Mouse (Mus musculus) heart, embryonic 12.5 days (tissue): ENCODE measurements at regions not wholly inside any gene's neighbourhood (a gene's known extent, or its start where the extent isn't known, plus 50 kb on each side); places are given as distances from the start of the nearest gene placed in this dataset.
"Not testable (repeated sequence)": the region's sequence is repeated elsewhere in the genome, so short reads cannot be mapped to it uniquely, and the experiment has no call there.

ENCODE experiments used
- ATAC-seq: fragments of 200-750 bp; cut with Nextera tagmentation; 2 replicates; pipeline ENCODE4 v1.8.0; 2017; ENCODE audit warnings: moderate TSS enrichment, moderate library complexity; ENCODE audit not compliant: insufficient number of reproducible peaks, low FRiP score
- H3K27ac ChIP-seq: fragments of 300-500 bp; sonication (generic); 2 replicates; pipeline ENCODE4 v1.5.1; 2016; ENCODE audit warnings: mild to moderate bottlenecking, moderate library complexity; ENCODE audit not compliant: poor library complexity, severe bottlenecking
- H3K27me3 ChIP-seq: fragments of 300-500 bp; sonication (generic); replicated peaks from 2 replicates; pipeline ENCODE4 v1.6.1; 2016; ENCODE audit warnings: mild to moderate bottlenecking, moderate library complexity
- H3K36me3 ChIP-seq: fragments of 300-500 bp; sonication (generic); 2 replicates; pipeline ENCODE4 v1.6.1; 2016; ENCODE audit warnings: mild to moderate bottlenecking, moderate library complexity
- H3K4me1 ChIP-seq: fragments of 300-500 bp; sonication (generic); replicated peaks from 2 replicates; pipeline ENCODE4 v1.6.1; 2016; ENCODE audit warnings: mild to moderate bottlenecking
- H3K4me2 ChIP-seq: fragments of 300-500 bp; sonication (generic); 2 replicates; pipeline ENCODE4 v1.6.1; 2016; ENCODE audit warnings: mild to moderate bottlenecking, moderate library complexity
- H3K4me3 ChIP-seq: fragments of 300-500 bp; sonication (generic); 2 replicates; pipeline ENCODE4 v1.5.1; 2016; ENCODE audit warnings: mild to moderate bottlenecking
- H3K9ac ChIP-seq: fragments of 300-500 bp; sonication (generic); 2 replicates; pipeline ENCODE4 v1.6.1; 2016; ENCODE audit warnings: mild to moderate bottlenecking, moderate library complexity
- H3K9me3 ChIP-seq: fragments of 300-500 bp; sonication (generic); replicated peaks from 2 replicates; pipeline ENCODE4 v1.6.1; 2016; ENCODE audit warnings: mild to moderate bottlenecking, moderate library complexity
- WGBS: fragments of 180-500 bp; shearing (Covaris S2); methylation state at CpG from one replicate; pipeline ENCODE4 v1.1.7; 2016; 5-methylcytosine and 5-hydroxymethylcytosine counted together

- 85% methylated on average over 7 of the region's 7 CpGs for WGBS
- Histone ChIP-seq H3K27me3 (no peaks in the 10 kb centered on the region), H3K27ac (no peak overlapping the region), H3K4me1 (no peaks in the 10 kb centered on the region), H3K4me3 (no peak overlapping the region), H3K4me2 (no peak overlapping the region), H3K36me3 (no peaks in the 10 kb centered on the region), H3K9me3 (peaks cover 23% of the 10 kb centered on the region), H3K9ac (no peak overlapping the region)
- ATAC-seq = no peak
Observed at GRCm38 (mm10) chr6:37785741-37786140, 84.9 kb upstream of the Trim24 start.

GRCm38 (mm10) chr6:37787858-37788257 is 82.8 kb upstream of the Trim24 start:
- not testable (repeated sequence) for H3K4me1 ChIP-seq, ATAC-seq, H3K9ac ChIP-seq, H3K36me3 ChIP-seq, H3K27ac ChIP-seq, H3K27me3 ChIP-seq, H3K4me3 ChIP-seq, H3K4me2 ChIP-seq
- H3K9me3 ChIP-seq = peaks cover 19% of the 10 kb centered on the region
- WGBS = 64% methylated on average over 4 of the region's 8 CpGs

GRCm38 (mm10) chr6:37790878-37791277 is 79.7 kb upstream of the Trim24 start:
- no peak for ATAC-seq
- WGBS = 74% methylated on average over 1 of the region's 1 CpGs

GRCm38 (mm10) chr6:37794211-37794610 is 76.4 kb upstream of the Trim24 start:
- H3K27ac ChIP-seq = no peak overlapping the region
- 65% methylated on average over 4 of the region's 4 CpGs for WGBS
- H3K27me3 ChIP-seq = no peaks in the 10 kb centered on the region
- no peaks in the 10 kb centered on the region for H3K36me3 ChIP-seq
- no peak overlapping the region for H3K4me3 ChIP-seq
- no peak overlapping the region for H3K4me2 ChIP-seq
- no peaks in the 10 kb centered on the region for H3K4me1 ChIP-seq
- no peak overlapping the region for H3K9ac ChIP-seq
- H3K9me3 ChIP-seq = peaks cover 6% of the 10 kb centered on the region
- ATAC-seq = no peak

More at GRCm38 (mm10) chr6:37790878-37791277, 79.7 kb upstream of the Trim24 start:
- Histone ChIP-seq H3K4me3 (no peak overlapping the region), H3K9ac (no peak overlapping the region), H3K4me1 (no peaks in the 10 kb centered on the region), H3K9me3 (peaks cover 3% of the 10 kb centered on the region), H3K4me2 (no peak overlapping the region), H3K27me3 (no peaks in the 10 kb centered on the region), H3K27ac (no peak overlapping the region), H3K36me3 (no peaks in the 10 kb centered on the region)

GRCm38 (mm10) chr6:37795001-37795400 is 75.6 kb upstream of the Trim24 start:
- Histone ChIP-seq H3K9me3 (peaks cover 6% of the 10 kb centered on the region), H3K27ac (no peak overlapping the region), H3K27me3 (no peaks in the 10 kb centered on the region), H3K4me3 (no peak overlapping the region), H3K4me2 (no peak overlapping the region), H3K4me1 (no peaks in the 10 kb centered on the region), H3K36me3 (no peaks in the 10 kb centered on the region), H3K9ac (no peak overlapping the region)
- no peak for ATAC-seq

- Histone ChIP-seq H3K9ac (no peak overlapping the region), H3K36me3 (no peaks in the 10 kb centered on the region), H3K4me2 (no peak overlapping the region), H3K4me1 (no peaks in the 10 kb centered on the region), H3K27ac (no peak overlapping the region), H3K9me3 (peaks cover 14% of the 10 kb centered on the region), H3K27me3 (no peaks in the 10 kb centered on the region), H3K4me3 (no peak overlapping the region)
- 87% methylated on average over 5 of the region's 5 CpGs for WGBS
- no peak for ATAC-seq
Observed at GRCm38 (mm10) chr6:37803231-37803630, 67.4 kb upstream of the Trim24 start.

GRCm38 (mm10) chr6:37805896-37806295 is 64.7 kb upstream of the Trim24 start:
- not testable (repeated sequence) for H3K36me3 ChIP-seq, H3K27me3 ChIP-seq, ATAC-seq, H3K4me1 ChIP-seq, H3K9ac ChIP-seq, H3K4me2 ChIP-seq, H3K4me3 ChIP-seq, H3K9me3 ChIP-seq, H3K27ac ChIP-seq
- WGBS = 91% methylated on average over 24 of the region's 24 CpGs

- not testable (repeated sequence) for H3K9me3 ChIP-seq, H3K4me2 ChIP-seq, H3K4me3 ChIP-seq, H3K27me3 ChIP-seq, H3K9ac ChIP-seq, H3K4me1 ChIP-seq, H3K36me3 ChIP-seq, H3K27ac ChIP-seq
- peak; percentile 63; the same call in 1 of the 2 replicates for ATAC-seq
- 75% methylated on average over 1 of the region's 10 CpGs for WGBS
Observed at GRCm38 (mm10) chr6:37806529-37807191, 64.0 kb upstream of the Trim24 start.

- H3K9ac ChIP-seq, H3K36me3 ChIP-seq, H3K27ac ChIP-seq, H3K4me3 ChIP-seq, H3K4me1 ChIP-seq, H3K27me3 ChIP-seq, H3K9me3 ChIP-seq, H3K4me2 ChIP-seq, ATAC-seq: not testable (repeated sequence)
- WGBS = 62% methylated on average over 2 of the region's 2 CpGs
Observed at GRCm38 (mm10) chr6:37815218-37815617, 55.4 kb upstream of the Trim24 start.
